Mouse (Mus musculus) cerebellum, postnatal 10 days (tissue): ENCODE results near the gene Tgfb1.

Experiments
- DNase-seq, 2 experiments: peaks; one replicate each; pipeline ENCODE4 v3.0.0; 2021; ENCODE audit warnings: mixed read lengths in 2 of 2

Tgfb1 gene

DNA sequence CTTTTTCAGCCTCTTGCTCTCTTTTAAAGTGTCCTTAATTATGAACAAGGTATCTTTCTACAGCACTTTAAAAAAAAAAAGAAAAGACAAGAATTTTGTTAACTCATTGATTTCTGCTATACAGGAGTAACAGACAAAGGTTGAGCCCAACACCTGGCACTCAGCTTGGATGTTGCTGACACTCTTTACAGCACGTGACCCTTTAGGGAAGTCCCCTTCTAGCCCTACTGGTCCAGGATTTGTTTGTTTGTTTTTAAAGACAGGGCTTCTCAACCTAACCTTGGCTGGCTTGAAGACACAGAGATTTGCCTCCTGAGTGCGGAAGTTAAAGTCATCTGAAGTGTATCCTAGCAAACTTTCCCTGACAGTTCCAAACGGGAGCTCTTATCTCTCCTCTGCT lies 60.0 kb downstream of the Tgfb1 start:
- DNase-seq, result no peak

DNA sequence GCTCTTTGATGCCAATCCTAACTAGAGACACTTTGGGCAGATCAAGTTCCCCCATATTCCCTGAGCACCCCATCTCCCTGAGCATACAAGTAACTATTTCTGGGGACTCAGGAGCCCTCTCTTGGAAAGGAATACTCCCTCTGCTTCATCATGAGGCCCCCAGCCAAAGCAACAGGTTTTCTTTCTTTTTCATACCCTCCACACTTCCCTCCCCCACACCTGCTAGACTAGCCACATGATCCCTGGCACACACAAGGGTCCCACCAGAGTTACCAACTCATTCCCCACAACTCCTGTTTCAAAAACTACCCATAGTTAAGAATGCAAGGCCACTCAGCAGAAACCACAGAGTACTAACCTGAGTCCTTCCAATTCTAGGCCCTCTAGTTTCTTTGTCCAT lies 66.3 kb downstream of the Tgfb1 start:
- peak; percentile 18 to 30 for DNase-seq

GRCm38 (mm10) chr7:25753643-25754438 lies 67.0 kb downstream of the Tgfb1 start:
- DNase-seq, result peak; percentile 68 to 76

GRCm38 (mm10) chr7:25754439-25754737 lies 67.6 kb downstream of the Tgfb1 start:
- DNase-seq, result no peak
